Mouse (Mus musculus): ENCODE measurements around the gene Dlg1.

Gene Dlg1

DNA sequence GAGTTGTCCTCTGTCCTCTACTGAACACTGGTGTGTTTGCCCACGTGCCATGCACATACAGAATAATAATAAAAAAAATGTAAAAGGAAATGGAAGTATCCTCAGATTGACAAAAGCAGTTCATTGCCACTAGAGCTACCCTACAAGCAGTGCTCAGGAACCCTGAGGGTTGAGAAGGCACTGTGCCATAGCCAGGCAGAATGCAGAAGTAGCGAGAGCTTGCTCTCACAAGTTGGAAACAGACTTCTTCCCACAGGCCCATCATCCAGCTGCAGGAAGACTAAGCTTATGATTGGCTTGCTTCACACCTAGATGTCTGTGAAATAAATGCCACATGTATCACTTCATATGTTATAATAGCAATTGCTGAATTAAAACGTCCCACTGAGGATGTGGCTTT, 203.7 kb downstream of the Dlg1 start:
- DNase-seq: no peak

DNA sequence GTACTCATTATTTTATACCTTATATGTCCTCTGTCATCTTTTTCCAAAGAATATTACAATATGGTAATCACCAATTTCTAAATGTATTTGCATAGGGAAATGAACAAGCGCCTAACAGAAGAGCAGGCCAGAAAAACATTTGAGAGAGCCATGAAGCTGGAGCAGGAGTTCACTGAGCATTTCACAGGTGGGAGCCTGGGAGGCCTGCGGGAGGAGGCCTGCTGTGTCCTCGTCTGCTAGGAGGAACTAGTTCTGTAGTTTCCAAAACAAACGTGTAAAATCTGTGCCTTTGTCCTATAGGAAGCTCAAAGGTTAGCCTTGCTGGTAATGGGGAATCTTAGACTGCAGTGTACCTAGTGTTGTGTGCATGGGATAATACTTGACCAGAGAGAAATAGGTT, 204.5 kb downstream of the Dlg1 start:
- no peak for DNase-seq

DNA sequence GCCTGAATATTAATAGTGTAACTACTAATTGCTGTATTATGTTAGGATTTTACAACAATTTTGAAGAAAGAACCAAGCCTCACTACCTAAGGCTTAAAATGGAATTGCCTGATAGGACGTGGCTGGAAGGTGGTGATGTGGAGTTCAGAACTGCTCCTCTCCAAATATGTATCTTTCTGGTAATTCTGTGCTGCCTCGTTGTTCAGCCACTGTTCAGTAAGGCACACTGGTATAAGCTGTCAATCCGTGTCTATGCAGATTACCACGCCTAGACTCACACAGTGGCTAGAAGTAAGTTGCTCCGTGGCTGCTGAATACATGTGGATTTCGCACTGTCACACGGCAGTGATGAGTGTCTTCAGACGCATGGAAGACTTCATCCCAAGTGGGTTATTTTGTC, 210.5 kb downstream of the Dlg1 start:
- DNase-seq: no peak

DNA sequence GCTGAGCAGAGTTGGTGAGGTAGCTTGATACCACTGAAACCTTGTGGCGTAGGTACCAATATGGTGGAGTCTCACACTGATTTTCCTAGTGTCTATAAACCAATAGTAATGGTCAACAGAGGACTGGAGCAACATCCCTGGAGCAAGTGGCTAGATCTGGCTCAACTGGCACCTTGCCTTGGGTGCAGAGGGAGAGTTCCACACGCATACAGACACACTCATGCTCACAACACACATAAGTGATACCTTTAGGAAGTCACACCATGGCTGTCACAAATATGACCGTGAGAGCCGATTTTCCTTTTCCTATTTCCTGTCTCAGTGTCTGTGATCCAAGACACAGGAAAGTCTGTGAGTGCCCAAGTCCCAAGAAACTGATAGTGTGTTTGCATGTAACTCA, 212.1 kb downstream of the Dlg1 start:
- no peak for DNase-seq

- DNase-seq: peak in 1 of 2 experiments; percentile 57
These were observed 213.1 kb downstream of the Dlg1 start for GRCm38 (mm10) chr16:31876386-31876785.

DNA sequence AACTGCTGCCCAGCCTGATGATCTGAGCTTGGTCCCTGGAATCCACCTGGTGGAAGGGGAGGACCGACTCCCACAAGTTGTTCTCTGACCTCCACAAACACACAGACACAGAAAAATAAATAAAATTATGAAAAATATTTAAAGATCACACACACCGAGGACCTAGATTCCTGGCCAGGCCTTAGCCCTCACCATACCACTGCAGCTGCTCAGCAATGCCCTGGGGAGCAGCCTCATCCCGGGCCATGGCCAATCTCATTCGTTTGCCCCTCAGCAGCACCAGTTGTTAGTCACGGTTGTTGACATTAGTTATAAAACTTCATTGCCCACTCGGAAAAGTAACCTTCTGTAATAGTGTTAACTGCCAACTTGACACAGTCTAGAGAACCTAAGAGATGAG, 214.8 kb downstream of the Dlg1 start:
- no peak for DNase-seq

GRCm38 (mm10) chr16:31878573-31879257, 215.5 kb downstream of the Dlg1 start, which contains the start of gene Meltf:
Meltf (plus strand) TSS chr16:31878810.
- peak; percentile 80 to 88 for DNase-seq

GRCm38 (mm10) chr16:31880146-31880840, 217.1 kb downstream of the Dlg1 start:
- DNase-seq: no peak

GRCm38 (mm10) chr16:31882381-31882908, 219.2 kb downstream of the Dlg1 start:
- no peak for DNase-seq

- no peak for DNase-seq
These were observed 220.1 kb downstream of the Dlg1 start for GRCm38 (mm10) chr16:31883302-31883701.

DNA sequence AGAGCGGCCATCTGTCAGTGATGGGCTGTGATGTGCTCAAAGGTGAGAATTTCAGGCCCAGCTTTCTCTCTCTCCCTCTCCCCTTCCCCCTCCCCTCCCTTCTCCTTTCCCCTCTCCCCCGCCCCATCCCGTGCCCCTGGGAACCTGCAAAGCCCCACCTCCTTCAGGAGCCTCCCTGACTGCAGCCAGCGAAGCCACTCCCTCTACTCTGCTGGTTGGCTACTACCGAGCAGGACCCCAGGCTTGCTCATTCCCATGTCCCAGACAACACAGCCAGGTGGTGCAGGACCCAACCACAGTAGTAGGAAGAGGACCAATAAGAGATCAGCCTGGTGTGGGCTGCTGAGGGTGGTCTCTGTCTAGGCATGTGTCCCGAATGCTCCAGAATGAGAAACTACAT, 220.7 kb downstream of the Dlg1 start:
- no peak for DNase-seq

DNA sequence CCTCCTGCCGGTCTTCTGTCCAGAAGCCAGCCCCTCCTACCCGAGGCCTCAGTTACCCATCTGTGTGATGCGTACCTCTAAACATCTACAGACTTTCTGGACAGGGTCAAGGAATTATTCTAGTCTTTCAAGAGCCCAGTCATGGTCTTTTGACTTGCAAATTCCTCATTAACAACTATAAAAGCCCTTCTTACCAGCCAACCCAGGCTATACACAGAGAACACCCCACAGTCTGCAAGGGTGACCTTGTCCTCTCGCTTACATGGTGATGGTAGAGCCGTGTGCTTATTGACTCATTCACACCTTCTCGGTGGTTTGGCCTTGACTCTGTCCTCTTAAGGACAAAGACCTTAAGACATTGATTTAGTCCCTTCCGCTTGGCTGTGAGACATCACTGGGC, 227.7 kb downstream of the Dlg1 start:
- no peak for DNase-seq

DNA sequence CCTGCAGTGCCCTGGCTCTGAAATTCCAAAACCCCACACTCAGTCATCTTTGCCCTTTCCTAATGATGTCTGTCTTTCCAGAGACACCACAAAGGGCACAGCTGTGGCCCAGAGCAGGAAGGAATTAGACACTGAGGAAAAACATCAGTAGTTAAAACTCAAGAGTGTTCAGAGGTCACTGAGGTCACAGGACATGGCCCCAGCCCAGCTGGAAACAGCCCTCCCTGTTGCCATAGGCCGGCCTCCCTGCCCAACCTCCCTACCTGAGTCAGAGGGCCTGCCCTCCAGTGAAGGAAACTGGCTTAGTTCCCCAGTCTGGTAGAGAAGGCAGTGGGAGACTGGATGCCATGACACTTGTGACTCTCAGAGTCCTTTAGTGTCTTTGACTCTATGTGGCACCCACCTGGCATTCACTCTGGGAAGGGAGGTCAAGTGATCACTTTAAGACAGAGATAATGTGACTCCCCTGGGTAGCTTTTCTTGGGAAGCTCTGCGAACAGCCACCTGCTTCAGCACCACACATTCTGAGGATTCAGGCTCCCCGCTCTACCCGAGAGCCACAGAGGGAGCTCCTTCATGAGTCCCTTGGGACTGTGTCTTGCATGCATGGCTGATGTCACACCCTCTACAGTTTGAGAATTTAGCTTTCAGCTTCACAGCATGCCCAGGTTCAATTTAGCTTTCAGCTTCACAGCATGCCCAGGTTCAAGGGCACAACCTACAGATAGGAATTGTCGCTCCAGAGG, 230.3 kb downstream of the Dlg1 start:
- no peak for DNase-seq

DNA sequence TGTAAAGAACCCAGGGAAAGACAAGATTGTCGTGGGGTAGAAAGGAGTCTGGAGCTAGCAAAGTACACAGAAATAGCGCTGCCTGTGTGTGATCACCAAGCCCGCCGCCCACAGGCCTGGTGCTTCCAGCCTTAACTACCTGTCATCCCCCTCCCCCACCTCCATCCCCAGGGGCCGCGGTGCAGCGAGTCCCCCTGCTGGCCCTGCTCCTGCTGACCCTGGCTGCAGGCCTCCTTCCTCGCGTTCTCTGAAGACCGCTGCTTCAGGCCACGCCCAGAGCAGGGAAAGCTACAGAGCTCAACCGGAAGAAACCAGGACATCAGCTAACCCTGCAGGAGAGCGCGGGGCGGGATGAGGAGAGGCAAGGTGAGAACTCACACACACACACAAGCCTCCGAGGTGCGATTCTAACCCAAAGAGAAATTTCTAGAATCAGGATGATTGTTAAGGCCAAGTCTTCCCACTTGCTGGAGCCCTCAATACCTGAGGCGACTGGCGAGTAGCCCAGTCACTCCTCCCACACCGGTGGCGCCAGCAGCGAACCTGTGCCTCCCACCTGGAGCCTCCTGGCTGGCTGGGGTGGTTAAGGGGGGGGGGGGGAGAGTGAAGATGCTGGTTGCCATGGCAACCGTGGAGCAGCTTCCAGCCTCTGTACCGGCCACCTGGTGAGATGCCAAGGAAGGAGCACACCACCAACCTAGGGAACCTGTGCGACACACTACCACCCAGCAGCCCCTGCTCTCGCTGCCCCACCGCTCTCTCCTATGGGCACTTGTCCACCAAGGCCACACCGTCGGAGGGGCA, 233.9 kb downstream of the Dlg1 start:
- DNase-seq: peak; percentile 58 to 67

DNA sequence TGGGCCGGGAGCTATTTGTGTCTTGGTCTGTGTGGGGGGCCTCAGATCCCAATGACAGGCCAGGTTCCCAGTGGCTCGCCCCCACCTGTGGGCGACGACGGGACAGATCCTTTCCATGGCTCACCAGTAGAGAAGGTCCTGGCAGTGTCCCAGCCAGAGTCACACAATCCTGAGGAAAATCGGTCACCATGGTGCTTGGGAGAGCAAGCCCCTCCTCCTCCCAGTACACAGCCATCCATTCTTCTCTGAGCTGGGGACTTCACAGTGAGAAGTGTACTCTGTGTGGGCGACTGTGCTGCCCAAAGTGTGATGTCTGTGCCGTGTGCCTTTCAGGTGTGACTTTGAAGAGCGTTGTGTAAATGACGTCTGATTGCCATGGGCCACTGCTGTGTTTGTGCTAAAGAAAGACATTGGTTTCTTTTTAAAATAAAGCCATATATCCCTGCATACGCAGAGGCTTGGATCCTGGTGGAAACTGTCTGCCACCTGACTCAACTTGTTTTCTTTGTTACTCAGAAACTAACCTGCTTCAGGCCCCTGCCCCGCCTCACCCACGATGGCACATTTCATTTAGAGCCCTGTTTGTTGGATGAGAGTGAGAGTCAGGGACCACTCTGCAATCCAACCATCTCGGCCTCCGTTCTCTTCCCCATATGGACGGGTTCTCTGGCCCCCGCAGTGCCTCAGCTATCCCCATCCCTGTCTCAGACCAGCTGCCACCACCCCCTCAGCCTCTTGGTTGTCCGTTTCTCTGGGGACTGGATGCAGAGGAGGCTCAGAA, 235.5 kb downstream of the Dlg1 start:
- DNase-seq: peak in 1 of 2 experiments; percentile 71

DNA sequence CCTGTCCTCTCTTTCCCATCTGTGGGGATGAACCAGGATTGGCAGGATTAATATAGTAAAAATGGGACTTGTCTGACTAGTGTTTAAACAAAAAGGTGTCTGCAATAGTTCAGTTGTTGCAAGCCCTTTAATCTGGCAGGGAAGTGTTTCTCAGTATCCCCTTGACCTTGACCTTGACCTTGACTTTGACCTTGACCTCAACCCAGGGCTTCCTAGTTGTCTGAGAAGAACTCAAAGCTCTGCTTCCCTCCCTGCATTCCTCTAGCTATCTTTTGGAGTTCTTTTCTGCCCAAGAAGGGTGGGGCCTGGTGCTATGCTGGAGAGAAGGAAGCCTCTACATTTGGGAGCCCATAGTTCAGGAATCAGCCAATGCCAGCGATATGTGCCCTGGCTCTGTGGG, 238.6 kb downstream of the Dlg1 start:
- no peak for DNase-seq

DNA sequence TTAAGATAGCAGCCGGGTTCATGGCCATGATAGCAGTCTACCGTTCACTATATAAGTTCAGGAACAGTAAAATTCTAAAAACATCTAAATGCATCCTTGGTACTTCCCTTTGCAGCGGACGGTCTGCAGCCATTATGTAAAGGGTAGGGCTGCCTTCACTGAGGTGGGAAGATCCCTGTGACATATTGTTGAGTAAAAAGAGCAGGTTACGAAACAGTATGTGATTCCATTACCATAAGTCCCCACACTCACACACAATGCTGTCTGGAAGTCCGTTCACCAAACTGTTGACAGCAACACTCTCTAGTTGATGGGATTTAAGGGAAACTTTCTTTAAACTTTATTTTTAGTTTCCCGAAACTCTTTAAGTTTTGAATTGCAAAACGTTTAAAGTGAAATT, 240.0 kb downstream of the Dlg1 start:
- DNase-seq: no peak

DNA sequence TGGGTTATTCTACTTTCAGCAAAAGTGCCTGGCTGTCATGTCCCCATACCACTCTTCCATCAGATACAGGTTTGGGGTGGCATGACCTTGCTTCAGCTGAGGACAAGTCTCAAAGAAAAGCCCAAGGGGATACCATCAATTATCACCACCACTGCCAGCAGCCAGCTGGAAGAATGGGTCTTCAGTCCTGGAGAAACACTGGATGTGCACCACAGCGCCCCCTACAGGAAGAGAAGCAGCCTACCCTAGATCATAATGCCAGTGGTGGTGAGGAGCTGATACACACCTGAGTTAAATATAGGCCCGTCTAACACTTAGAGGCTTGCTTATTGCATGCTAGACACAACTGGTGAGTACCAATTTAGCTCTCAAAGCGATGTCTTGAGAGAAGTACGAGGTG, 242.1 kb downstream of the Dlg1 start:
- no peak for DNase-seq

- no peak for DNase-seq
These were observed 242.9 kb downstream of the Dlg1 start for GRCm38 (mm10) chr16:31905891-31906825.

GRCm38 (mm10) chr16:31906896-31907295, 243.7 kb downstream of the Dlg1 start:
- no peak for DNase-seq

DNA sequence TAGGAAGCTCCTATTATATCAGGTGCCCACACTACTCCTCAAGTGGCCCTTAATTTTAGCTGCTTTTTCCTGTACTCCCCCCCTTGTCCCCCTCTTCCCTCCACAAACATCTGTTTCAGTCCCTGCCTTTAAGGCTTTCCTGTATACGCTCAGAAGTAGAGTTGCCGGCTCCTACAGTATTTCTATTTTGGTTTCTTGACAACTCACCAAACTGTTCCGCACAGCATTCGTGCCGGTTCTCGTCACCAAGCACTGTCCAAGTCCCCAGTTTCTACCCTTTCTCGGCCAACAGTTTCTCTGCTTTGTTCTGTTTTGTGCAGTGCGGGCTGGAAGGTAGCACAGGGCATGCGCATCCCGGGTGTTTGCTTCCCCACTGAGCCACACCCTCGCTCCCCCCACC, 245.7 kb downstream of the Dlg1 start:
- DNase-seq: no peak
